Mouse (Mus musculus): ENCODE measurements around the gene Cdca3. TPM values are rescaled to one million over a fixed set of nuclear protein-coding genes. Genes with fewer than 3 reads are reported as not detected.
"Not testable (repeated sequence)": the region's sequence is repeated elsewhere in the genome, so short reads cannot be mapped to it uniquely, and the experiment has no call there.

Cdca3 gene
- polyA plus RNA-seq, 1 experiment from 2014 or later: 187 TPM

- Histone ChIP-seq H3K9me3 (ENCODE audit: low read length) (no peaks in the 10 kb centered on the region), H3K27me3 (ENCODE audit: insufficient read depth, low read length) (no peaks in the 10 kb centered on the region), H3K9ac (replicated peaks; ENCODE audit: low read length) (peak overlapping the region; percentile 86), H3K36me3 (ENCODE audit: insufficient read depth, low read length) (peaks cover 11% of the 10 kb centered on the region), H3K27ac (ENCODE audit: low read length) (peak overlapping the region; percentile 98), H3K4me3 (ENCODE audit: low read length) (peak overlapping the region; percentile 72), H3K4me1 (ENCODE audit: insufficient read depth, low read length) (peaks cover 36% of the 10 kb centered on the region), H3K4me2 (replicated peaks; ENCODE audit: low read depth, low read length) (peak overlapping the region; percentile 98)
- no peak for ATAC-seq (ENCODE audit: low FRiP score, low TSS enrichment)
- WGBS: 71% methylated on average over 6 of the region's 6 CpGs
Measured at GRCm38 (mm10) chr6:124807986-124808357, 21.4 kb upstream of the Cdca3 start.

- Histone ChIP-seq H3K9ac (replicated peaks; ENCODE audit: low read length) (peak within 1 kb of the TSS; percentile 86), H3K27ac (ENCODE audit: low read length) (peak within 1 kb of the TSS; percentile 98), H3K27me3 (ENCODE audit: insufficient read depth, low read length) (no peaks in the 10 kb centered on the region), H3K4me1 (ENCODE audit: insufficient read depth, low read length) (peaks cover 37% of the 10 kb centered on the region), H3K4me2 (replicated peaks; ENCODE audit: low read depth, low read length) (peak within 1 kb of the TSS; percentile 98), H3K9me3 (ENCODE audit: low read length) (no peaks in the 10 kb centered on the region), H3K36me3 (ENCODE audit: insufficient read depth, low read length) (peaks cover 11% of the 10 kb centered on the region), H3K4me3 (ENCODE audit: low read length) (peak within 1 kb of the TSS; percentile 72)
- ATAC-seq (ENCODE audit: low FRiP score, low TSS enrichment): peak; percentile 71
- 3% methylated on average over 29 of the region's 29 CpGs for WGBS
Measured at GRCm38 (mm10) chr6:124808358-124809012, 20.9 kb upstream of the Cdca3 start, which contains the start of gene Spsb2. TSS of gene Spsb2 (plus strand) at chr6:124808661.

- ATAC-seq (ENCODE audit: low FRiP score, low TSS enrichment): peak; percentile 29
Measured at GRCm38 (mm10) chr6:124809052-124809774, 20.1 kb upstream of the Cdca3 start.

GRCm38 (mm10) chr6:124809775-124810538, 19.4 kb upstream of the Cdca3 start:
- peak overlapping the region; percentile 86 for H3K9ac ChIP-seq (replicated peaks; ENCODE audit: low read length)
- H3K36me3 ChIP-seq (ENCODE audit: insufficient read depth, low read length): peaks cover 11% of the 10 kb centered on the region
- H3K4me1 ChIP-seq (ENCODE audit: insufficient read depth, low read length): peaks cover 46% of the 10 kb centered on the region
- no peaks in the 10 kb centered on the region for H3K27me3 ChIP-seq (ENCODE audit: insufficient read depth, low read length)
- H3K27ac ChIP-seq (ENCODE audit: low read length): peak overlapping the region; percentile 98
- H3K4me2 ChIP-seq (replicated peaks; ENCODE audit: low read depth, low read length): peak overlapping the region; percentile 98
- peak overlapping the region; percentile 72 for H3K4me3 ChIP-seq (ENCODE audit: low read length)
- peak; percentile 1; the same call in 1 of the 2 replicates for ATAC-seq (ENCODE audit: low FRiP score, low TSS enrichment)
- WGBS: 42% methylated on average over 14 of the region's 14 CpGs
- no peaks in the 10 kb centered on the region for H3K9me3 ChIP-seq (ENCODE audit: low read length)

More at GRCm38 (mm10) chr6:124809052-124809774, 20.1 kb upstream of the Cdca3 start:
- peaks cover 11% of the 10 kb centered on the region for H3K36me3 ChIP-seq (ENCODE audit: insufficient read depth, low read length)
- H3K9ac ChIP-seq (replicated peaks; ENCODE audit: low read length): peak overlapping the region; percentile 86
- H3K4me2 ChIP-seq (replicated peaks; ENCODE audit: low read depth, low read length): peak overlapping the region; percentile 98
- no peaks in the 10 kb centered on the region for H3K9me3 ChIP-seq (ENCODE audit: low read length)
- WGBS: under 1% methylated on average over 35 of the region's 35 CpGs
- peak overlapping the region; percentile 98 for H3K27ac ChIP-seq (ENCODE audit: low read length)
- H3K4me3 ChIP-seq (ENCODE audit: low read length): peak overlapping the region; percentile 72
- peaks cover 39% of the 10 kb centered on the region for H3K4me1 ChIP-seq (ENCODE audit: insufficient read depth, low read length)
- no peaks in the 10 kb centered on the region for H3K27me3 ChIP-seq (ENCODE audit: insufficient read depth, low read length)

- Histone ChIP-seq H3K4me1 (ENCODE audit: insufficient read depth, low read length) (peaks cover 50% of the 10 kb centered on the region), H3K4me2 (replicated peaks; ENCODE audit: low read depth, low read length) (0 out of 2 replicates have a peak overlapping the region, but pooled peaks have one; percentile 98), H3K36me3 (ENCODE audit: insufficient read depth, low read length) (peaks cover 11% of the 10 kb centered on the region)
- H3K4me3 ChIP-seq (ENCODE audit: low read length); ATAC-seq (ENCODE audit: low FRiP score, low TSS enrichment); H3K27ac ChIP-seq (ENCODE audit: low read length); H3K9me3 ChIP-seq (ENCODE audit: low read length); H3K9ac ChIP-seq (replicated peaks; ENCODE audit: low read length); H3K27me3 ChIP-seq (ENCODE audit: insufficient read depth, low read length): not testable (repeated sequence)
- 85% methylated on average over 11 of the region's 11 CpGs for WGBS
Measured at GRCm38 (mm10) chr6:124810566-124811402, 18.6 kb upstream of the Cdca3 start.

GRCm38 (mm10) chr6:124811403-124811665, 18.0 kb upstream of the Cdca3 start:
- no peak for ATAC-seq (ENCODE audit: low FRiP score, low TSS enrichment)
- no peak overlapping the region for H3K4me2 ChIP-seq (replicated peaks; ENCODE audit: low read depth, low read length)
- peaks cover 16% of the 10 kb centered on the region for H3K36me3 ChIP-seq (ENCODE audit: insufficient read depth, low read length)
- H3K9me3 ChIP-seq (ENCODE audit: low read length): no peaks in the 10 kb centered on the region
- H3K4me3 ChIP-seq (ENCODE audit: low read length): no peak overlapping the region
- WGBS: 69% methylated on average over 4 of the region's 4 CpGs
- H3K4me1 ChIP-seq (ENCODE audit: insufficient read depth, low read length): peaks cover 47% of the 10 kb centered on the region
- no peaks in the 10 kb centered on the region for H3K27me3 ChIP-seq (ENCODE audit: insufficient read depth, low read length)
- H3K9ac ChIP-seq (replicated peaks; ENCODE audit: low read length): no peak overlapping the region
- H3K27ac ChIP-seq (ENCODE audit: low read length): no peak overlapping the region

- peaks cover 22% of the 10 kb centered on the region for H3K36me3 ChIP-seq (ENCODE audit: insufficient read depth, low read length)
- H3K4me2 ChIP-seq (replicated peaks; ENCODE audit: low read depth, low read length): peak overlapping the region; percentile 90
- no peak overlapping the region for H3K27ac ChIP-seq (ENCODE audit: low read length)
- peak overlapping the region; percentile 84 for H3K4me3 ChIP-seq (ENCODE audit: low read length)
- no peak for ATAC-seq (ENCODE audit: low FRiP score, low TSS enrichment)
- H3K27me3 ChIP-seq (ENCODE audit: insufficient read depth, low read length): no peaks in the 10 kb centered on the region
- H3K4me1 ChIP-seq (ENCODE audit: insufficient read depth, low read length): peaks cover 42% of the 10 kb centered on the region
- peak overlapping the region; percentile 91; the same call in 1 of the 2 replicates for H3K9ac ChIP-seq (replicated peaks; ENCODE audit: low read length)
- WGBS: 83% methylated on average over 24 of the region's 24 CpGs
- H3K9me3 ChIP-seq (ENCODE audit: low read length): no peaks in the 10 kb centered on the region
Measured at GRCm38 (mm10) chr6:124811701-124812560, 17.4 kb upstream of the Cdca3 start.

- peaks cover 42% of the 10 kb centered on the region for H3K4me1 ChIP-seq (ENCODE audit: insufficient read depth, low read length)
- H3K9me3 ChIP-seq (ENCODE audit: low read length): no peaks in the 10 kb centered on the region
- H3K27ac ChIP-seq (ENCODE audit: low read length): peak overlapping the region; percentile 93
- no peaks in the 10 kb centered on the region for H3K27me3 ChIP-seq (ENCODE audit: insufficient read depth, low read length)
- H3K36me3 ChIP-seq (ENCODE audit: insufficient read depth, low read length): peaks cover 31% of the 10 kb centered on the region
- H3K9ac ChIP-seq (replicated peaks; ENCODE audit: low read length): peak overlapping the region; percentile 91
- peak overlapping the region; percentile 84 for H3K4me3 ChIP-seq (ENCODE audit: low read length)
- 18% methylated on average over 9 of the region's 9 CpGs for WGBS
- no peak for ATAC-seq (ENCODE audit: low FRiP score, low TSS enrichment)
- peak overlapping the region; percentile 90 for H3K4me2 ChIP-seq (replicated peaks; ENCODE audit: low read depth, low read length)
Measured at GRCm38 (mm10) chr6:124812848-124813247, 16.5 kb upstream of the Cdca3 start.

Data from kidney, embryonic 16.5 days (tissue).